Mouse (Mus musculus) bone marrow macrophage, adult 2 months (primary cell): ENCODE data around the gene Rasgef1c.

ENCODE experiments used
- CTCF ChIP-seq: IDR thresholded peaks from 2 replicates; pipeline ENCODE4 v1.5.1; 2012; ENCODE audit warnings: low read depth, mild to moderate bottlenecking, low read length, moderate library complexity
- POLR2A ChIP-seq: IDR thresholded peaks from 2 replicates; pipeline ENCODE4 v1.6.1; 2012; ENCODE audit warnings: mild to moderate bottlenecking, low read depth, low read length, borderline replicate concordance

DNA sequence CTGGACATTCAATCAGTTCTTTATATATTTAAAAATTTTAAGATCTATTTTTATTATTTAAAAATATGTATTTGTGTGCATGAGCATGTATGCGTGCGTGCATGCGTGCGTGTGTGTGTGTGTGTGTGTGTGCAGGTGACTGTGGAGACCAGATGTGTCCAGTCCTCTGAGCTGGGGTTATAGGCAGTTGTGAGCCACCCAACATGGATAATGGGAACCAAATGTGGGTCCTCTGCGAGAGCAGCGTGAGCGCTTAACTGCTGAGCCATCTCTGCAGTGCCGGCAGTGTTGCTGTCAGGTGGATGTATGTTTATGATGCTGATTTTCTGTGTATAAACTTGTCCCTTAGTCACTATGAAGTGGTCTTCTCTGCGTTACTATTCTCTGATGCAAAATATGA, 21.9 kb downstream of the Rasgef1c start:
- TF ChIP-seq CTCF (no peak), POLR2A (no peak)
